Mouse (Mus musculus) thymus, postnatal 10 days (tissue): ENCODE measurements around the gene Krtap10-4.
"Not testable (repeated sequence)": the region's sequence is repeated elsewhere in the genome, so short reads cannot be mapped to it uniquely, and the experiment has no call there.

ENCODE experiments used
- DNase-seq, 2 experiments: peaks; one replicate each; pipeline ENCODE4 v3.0.0; 2021; ENCODE audit warnings: low spot score in 2 of 2

Gene Krtap10-4

GRCm38 (mm10) chr10:77788621-77789020 lies 38.3 kb downstream of the Krtap10-4 start:
- no peak for DNase-seq

- not testable (repeated sequence) for DNase-seq
Observed at GRCm38 (mm10) chr10:77787876-77788275, 39.0 kb downstream of the Krtap10-4 start, which contains the start of gene Gm7137. Gene Gm7137 (minus strand): TSS chr10:77788200.

- not testable (repeated sequence) for DNase-seq
Observed at GRCm38 (mm10) chr10:77783396-77783795, 43.5 kb downstream of the Krtap10-4 start.

GRCm38 (mm10) chr10:77782442-77782841 lies 44.5 kb downstream of the Krtap10-4 start, which contains the start of gene Gm3250:
Gene Gm3250 (minus strand): TSS chr10:77782542.
- not testable (repeated sequence) for DNase-seq

- DNase-seq = not testable (repeated sequence)
Observed at GRCm38 (mm10) chr10:77776844-77777243, 50.1 kb downstream of the Krtap10-4 start, which contains the start of gene Gm7138. Gene Gm7138 (minus strand): TSS chr10:77776944.
